Mouse (Mus musculus): Measurements from ENCODE around the gene Mrps5.

DNA sequence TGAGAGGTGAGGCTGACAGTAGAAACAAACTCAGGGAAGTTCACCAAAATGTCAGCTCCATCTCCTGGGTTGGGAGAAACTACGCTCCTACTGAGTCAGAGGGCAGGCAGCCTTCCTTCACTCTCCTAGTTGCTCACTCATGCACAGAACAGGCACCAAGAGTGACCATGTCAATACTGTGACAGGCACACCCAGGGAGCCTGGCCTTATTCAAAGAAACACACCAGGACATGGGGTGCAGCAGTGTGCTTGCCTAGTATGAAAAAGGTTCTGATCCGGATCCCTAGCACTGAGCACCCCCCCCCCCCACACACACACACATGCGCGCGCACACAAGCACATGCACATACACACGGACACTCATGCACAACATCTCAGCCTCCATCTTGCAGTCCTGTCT is 61.1 kb downstream of the Mrps5 start:
- no peak for TF ChIP-seq CTCF (IDR thresholded peaks at IDR 0.05; ENCODE audit: low read depth)
- TF ChIP-seq EP300 (IDR thresholded peaks at IDR 0.05; ENCODE audit: low read depth): no peak

All from heart, postnatal 0 days (tissue).